Mouse (Mus musculus) MEL (cell line): ENCODE results near the gene Gpr3. TPM values are rescaled to one million over a fixed set of nuclear protein-coding genes. Genes with fewer than 3 reads are reported as not detected.

ENCODE experiments used
- DNase-seq: peaks from one replicate; pipeline ENCODE4 v3.0.0; 2011; ENCODE audit warnings: low read depth, low spot score
- H3K27ac ChIP-seq: 2 replicates; pipeline ENCODE4 v1.5.1; 2012; ENCODE audit warnings: low read depth, mild to moderate bottlenecking, control low read depth, low read length, moderate library complexity; ENCODE audit not compliant: control insufficient read depth
- H3K27me3 ChIP-seq, 2 experiments: fragments of 150-350 bp in 1 of 2; sonication (generic) in 1 of 2; 2 replicates each; pipeline ENCODE4 v1.6.1; 2012; ENCODE audit warnings: low read length in 2 of 2, mild to moderate bottlenecking in 2 of 2, improper control_type of control experiment in 1 of 2, moderate library complexity in 1 of 2; ENCODE audit not compliant: insufficient read depth in 2 of 2, control insufficient read depth in 1 of 2
- H3K36me3 ChIP-seq, 2 experiments: 2 replicates each; pipeline ENCODE4 v1.6.1; 2012 to 2014; ENCODE audit warnings: low read length in 2 of 2, improper control_type of control experiment in 1 of 2, inconsistent platforms in 1 of 2, mild to moderate bottlenecking in 1 of 2; ENCODE audit not compliant: insufficient read depth in 2 of 2, control insufficient read depth in 1 of 2
- H3K4me1 ChIP-seq, 2 experiments: fragments of 150-350 bp in 1 of 2; sonication (generic) in 1 of 2; 2 replicates each; pipeline ENCODE4 v1.6.1; 2012; ENCODE audit warnings: low read length in 2 of 2, improper control_type of control experiment in 1 of 2, mild to moderate bottlenecking in 1 of 2; ENCODE audit not compliant: insufficient read depth in 2 of 2, control insufficient read depth in 1 of 2
- H3K4me3 ChIP-seq, 2 experiments: fragments of 150-350 bp in 1 of 2; sonication (generic) in 1 of 2; 2 replicates each; pipeline ENCODE4 v1.5.1; 2012; ENCODE audit warnings: low read depth in 2 of 2, low read length in 2 of 2, mild to moderate bottlenecking in 2 of 2, moderate library complexity in 2 of 2, control low read depth in 1 of 2, improper control_type of control experiment in 1 of 2; ENCODE audit not compliant: control insufficient read depth in 1 of 2, insufficient read depth in 1 of 2
- H3K79me2 ChIP-seq: 2 replicates; pipeline ENCODE4 v1.6.1; 2012; ENCODE audit warnings: mild to moderate bottlenecking, low read length, moderate library complexity; ENCODE audit not compliant: control insufficient read depth, poor library complexity, insufficient read depth
- H3K9ac ChIP-seq: 2 replicates; pipeline ENCODE4 v1.6.1; 2012; ENCODE audit warnings: low read depth, mild to moderate bottlenecking, control low read depth, low read length, moderate library complexity; ENCODE audit not compliant: control insufficient read depth, poor library complexity, severe bottlenecking
- H3K9me3 ChIP-seq: fragments of 150-350 bp; sonication (generic); replicated peaks from 2 replicates; pipeline ENCODE4 v1.6.1; 2012; ENCODE audit warnings: mild to moderate bottlenecking, low read length, improper control_type of control experiment, moderate library complexity; ENCODE audit not compliant: insufficient read depth
- BHLHE40 ChIP-seq: IDR thresholded peaks from 2 replicates; pipeline ENCODE4 v1.6.1; 2012; ENCODE audit warnings: low read depth, mild to moderate bottlenecking, inconsistent platforms, low read length, improper control_type of control experiment, borderline replicate concordance
- CHD2 ChIP-seq: IDR thresholded peaks from 2 replicates; pipeline ENCODE4 v1.6.1; 2011; ENCODE audit warnings: low read length, improper control_type of control experiment
- ELF1 ChIP-seq: IDR thresholded peaks from 2 replicates; pipeline ENCODE4 v1.6.1; 2014; ENCODE audit warnings: low read depth, mild to moderate bottlenecking, inconsistent platforms, low read length, improper control_type of control experiment, moderate library complexity
- GATA1 ChIP-seq: IDR thresholded peaks from 2 replicates; pipeline ENCODE4 v1.6.1; 2011; ENCODE audit warnings: low read depth, low read length, improper control_type of control experiment
- JUND ChIP-seq: IDR thresholded peaks from 2 replicates; pipeline ENCODE4 v1.6.1; 2011; ENCODE audit warnings: low read depth, mild to moderate bottlenecking, improper control_type of control experiment, low read length
- MAFK ChIP-seq: IDR thresholded peaks from 2 replicates; pipeline ENCODE4 v1.6.1; 2011; ENCODE audit warnings: low read depth, mild to moderate bottlenecking, low read length, improper control_type of control experiment, borderline replicate concordance
- MAZ ChIP-seq: IDR thresholded peaks from 2 replicates; pipeline ENCODE4 v1.6.1; 2012; ENCODE audit warnings: low read depth, mild to moderate bottlenecking, inconsistent platforms, low read length, improper control_type of control experiment
- MEF2A ChIP-seq: IDR thresholded peaks from 2 replicates; pipeline ENCODE4 v1.6.1; 2014; ENCODE audit warnings: low read depth, mild to moderate bottlenecking, inconsistent platforms, low read length, improper control_type of control experiment; ENCODE audit not compliant: poor library complexity, insufficient replicate concordance, severe bottlenecking; ENCODE audit errors: extremely low read depth
- MYB ChIP-seq: IDR thresholded peaks from 2 replicates; pipeline ENCODE4 v1.6.1; 2011; ENCODE audit warnings: mild to moderate bottlenecking, low read depth, low read length, improper control_type of control experiment
- NELFE ChIP-seq: IDR thresholded peaks from 2 replicates; pipeline ENCODE4 v1.6.1; 2011; ENCODE audit warnings: low read depth, low read length, improper control_type of control experiment
- NRF1 ChIP-seq: IDR thresholded peaks from 2 replicates; pipeline ENCODE4 v1.6.1; 2014; ENCODE audit warnings: low read depth, mild to moderate bottlenecking, inconsistent platforms, low read length, improper control_type of control experiment, moderate library complexity; ENCODE audit not compliant: poor library complexity, insufficient read depth, severe bottlenecking
- POLR2A ChIP-seq, 2 experiments: IDR thresholded peaks; 2 replicates each; pipeline ENCODE4 v1.6.1; 2011 to 2012; ENCODE audit warnings: low read length in 2 of 2, mild to moderate bottlenecking in 2 of 2, control low read depth in 1 of 2, improper control_type of control experiment in 1 of 2, low read depth in 1 of 2, moderate library complexity in 1 of 2; ENCODE audit not compliant: control insufficient read depth in 1 of 2, insufficient read depth in 1 of 2, poor library complexity in 1 of 2
- RAD21 ChIP-seq: IDR thresholded peaks from 2 replicates; pipeline ENCODE4 v1.6.1; 2011; ENCODE audit warnings: mild to moderate bottlenecking, low read depth, low read length, improper control_type of control experiment
- SIN3A ChIP-seq: IDR thresholded peaks from 2 replicates; pipeline ENCODE4 v1.6.1; 2012; ENCODE audit warnings: low read length, improper control_type of control experiment, inconsistent platforms
- TCF12 ChIP-seq: IDR thresholded peaks from 2 replicates; pipeline ENCODE4 v1.6.1; 2014; ENCODE audit warnings: low read depth, mild to moderate bottlenecking, inconsistent platforms, low read length, improper control_type of control experiment, moderate library complexity
- USF1 ChIP-seq: IDR thresholded peaks from 2 replicates; pipeline ENCODE4 v1.6.1; 2014; ENCODE audit warnings: low read depth, mild to moderate bottlenecking, inconsistent platforms, low read length, improper control_type of control experiment, moderate library complexity
- USF2 ChIP-seq, 2 experiments: IDR thresholded peaks; 2 replicates each; pipeline ENCODE4 v1.6.1; 2011 to 2012; ENCODE audit warnings: improper control_type of control experiment in 2 of 2, low read length in 2 of 2, borderline replicate concordance in 1 of 2, inconsistent platforms in 1 of 2, low read depth in 1 of 2, mild to moderate bottlenecking in 1 of 2; ENCODE audit not compliant: insufficient read depth in 1 of 2
- ZC3H11A ChIP-seq: IDR thresholded peaks from 2 replicates; pipeline ENCODE4 v1.6.1; 2012; ENCODE audit warnings: low read depth, mild to moderate bottlenecking, inconsistent platforms, low read length, improper control_type of control experiment
- ZNF384 ChIP-seq: IDR thresholded peaks from 2 replicates; pipeline ENCODE4 v1.6.1; 2012; ENCODE audit warnings: low read depth, mild to moderate bottlenecking, inconsistent platforms, low read length, improper control_type of control experiment
- polyA plus RNA-seq, 2 experiments: library from polyadenylated mRNA; stranded (reverse) in 1 of 2; unstranded in 1 of 2; fragments of >175 nt in 1 of 2; fragments of >200 nt in 1 of 2; gene quantifications; 2 replicates each; pipeline versions ENCODE4 v1.2.1 to v1.2.4; 2012; ENCODE audit warnings: low replicate concordance in 2 of 2, low read depth in 1 of 2; ENCODE audit not compliant: insufficient read length in 2 of 2, insufficient read depth in 1 of 2, missing spikeins in 1 of 2
- total RNA-seq: library from RNA; depleted of rRNA; stranded (reverse); fragments of 300-350 nt; gene quantifications from 2 replicates; pipeline ENCODE4 v1.2.3, GENCODE M21; 2012

The Gpr3 gene
- total and polyA plus RNA-seq, 3 experiments = 0.08 to 0.35 TPM; not detected in 1

GRCm38 (mm10) chr4:133184898-133185665 is 27.3 kb downstream of the Gpr3 start:
- no peak overlapping the region for H3K4me3 ChIP-seq
- TF ChIP-seq MAFK (no peak), MYB (no peak), NRF1 (no peak), NELFE (no peak), TCF12 (no peak), RAD21 (no peak), USF1 (no peak), ELF1 (no peak), ZC3H11A (no peak), ZNF384 (no peak), JUND (no peak), USF2 (IDR thresholded peaks at IDR 0.05; ENCODE audit: borderline replicate concordance in 1 of 2, insufficient read depth in 1 of 2, low read depth in 1 of 2, low read length in 2 of 2) (no peak), POLR2A (IDR thresholded peaks at IDR 0.05; ENCODE audit: control insufficient read depth in 1 of 2, insufficient read depth in 1 of 2, low read depth in 1 of 2, low read length in 2 of 2, poor library complexity in 1 of 2) (no peak), CHD2 (no peak), SIN3A (no peak), BHLHE40 (no peak), MAZ (no peak), MEF2A (no peak), GATA1 (no peak)

More at GRCm38 (mm10) chr4:133184898-133185665, 27.3 kb downstream of the Gpr3 start:
- Histone ChIP-seq H3K27me3 (no peaks in the 10 kb centered on the region), H3K9me3 (no peaks in the 10 kb centered on the region), H3K79me2 (no peaks in the 10 kb centered on the region), H3K9ac (no peak overlapping the region), H3K36me3 (peaks cover 3 to 6% of the 10 kb centered on the region in 2 experiments; a peak in 3 of 4 replicates), H3K27ac (no peak overlapping the region), H3K4me1 (no peaks in the 10 kb centered on the region; a peak in 1 of 4 replicates)
- DNase-seq = no peak
